In genomic region chr7:27257852-27258204, GRCm38 (mm10) we compare ENCODE assay signal across 8 mouse cellular contexts. TPM values are rescaled to one million over a fixed set of nuclear protein-coding genes. Genes with fewer than 3 reads are reported as not detected.
DNase-seq lines count a peak whose midpoint lies in the region; ATAC-seq lines count a peak whose summit lies in the region.

No protein-coding gene starts in this region.

- H3K27ac ChIP-seq in kidney, embryonic 16.5 days (ENCODE audit: low read length), result peak overlapping the region; percentile 55; the same call in 1 of the 2 replicates
- H3K27ac ChIP-seq in intestine, embryonic 16.5 days (ENCODE audit: low read length), result peak overlapping the region; percentile 60; the same call in 1 of the 2 replicates
- H3K27ac ChIP-seq in neural tube, embryonic 14.5 days (ENCODE audit: low read depth, low read length), result peak overlapping the region; percentile 94

- H3K4me1 ChIP-seq in kidney, embryonic 16.5 days (ENCODE audit: insufficient read depth, low read length), result peaks cover 30% of the 10 kb centered on the region
- H3K4me1 ChIP-seq in intestine, embryonic 16.5 days (ENCODE audit: control insufficient read depth, insufficient read depth, low read length), result peaks cover 27% of the 10 kb centered on the region
- H3K4me1 ChIP-seq in neural tube, embryonic 14.5 days (ENCODE audit: control insufficient read depth, insufficient read depth, low read length), result peaks cover 21% of the 10 kb centered on the region

- 0% methylated on average over 4 of the region's 6 CpGs for WGBS in kidney, embryonic 16.5 days
- WGBS in intestine, embryonic 16.5 days, result 8% methylated on average over 6 of the region's 6 CpGs
- WGBS in neural tube, embryonic 14.5 days, result 0% methylated on average over 4 of the region's 6 CpGs

- no peaks in the 10 kb centered on the region for H3K27me3 ChIP-seq in kidney, embryonic 16.5 days (ENCODE audit: insufficient read depth, low read length)
- H3K27me3 ChIP-seq in intestine, embryonic 16.5 days (replicated peaks; ENCODE audit: control insufficient read depth, insufficient read depth, low read length), result no peaks in the 10 kb centered on the region
- no peaks in the 10 kb centered on the region for H3K27me3 ChIP-seq in neural tube, embryonic 14.5 days (ENCODE audit: control insufficient read depth, insufficient read depth, low read length)

- H3K9me3 ChIP-seq in kidney, embryonic 16.5 days (ENCODE audit: low read length), result no peaks in the 10 kb centered on the region
- no peaks in the 10 kb centered on the region for H3K9me3 ChIP-seq in intestine, embryonic 16.5 days (ENCODE audit: control insufficient read depth, low read length)
- H3K9me3 ChIP-seq in neural tube, embryonic 14.5 days (ENCODE audit: control insufficient read depth, low read length), result no peaks in the 10 kb centered on the region

- intact Hi-C loops in left cerebral cortex, postnatal 14 days (cut with DNase I), result loop anchor here (2.0 kb wide), 1 partner anchor 25 kb away; the partner anchor contains the start of gene Coq8b

- peak overlapping the region; percentile 89 for H3K4me2 ChIP-seq in kidney, embryonic 16.5 days (replicated peaks; ENCODE audit: low read depth, low read length)
- H3K4me2 ChIP-seq in intestine, embryonic 16.5 days (ENCODE audit: low read depth, low read length), result peak overlapping the region; percentile 92
- H3K4me2 ChIP-seq in neural tube, embryonic 14.5 days (ENCODE audit: low read depth, low read length), result peak overlapping the region; percentile 96

- peaks cover 3% of the 10 kb centered on the region; the same call in 1 of the 2 replicates for H3K36me3 ChIP-seq in kidney, embryonic 16.5 days (ENCODE audit: insufficient read depth, low read length)
- H3K36me3 ChIP-seq in intestine, embryonic 16.5 days (ENCODE audit: control insufficient read depth, insufficient read depth, low read length), result no peaks in the 10 kb centered on the region
- H3K36me3 ChIP-seq in neural tube, embryonic 14.5 days (ENCODE audit: control insufficient read depth, insufficient read depth, low read length), result peaks cover 6% of the 10 kb centered on the region; the same call in 1 of the 2 replicates

- H3K9ac ChIP-seq in kidney, embryonic 16.5 days (replicated peaks; ENCODE audit: low read length), result peak overlapping the region; percentile 65
- peak overlapping the region; percentile 86; the same call in 1 of the 2 replicates for H3K9ac ChIP-seq in intestine, embryonic 16.5 days (ENCODE audit: low read depth, low read length)
- H3K9ac ChIP-seq in neural tube, embryonic 14.5 days (replicated peaks; ENCODE audit: low read depth, low read length), result 0 out of 2 replicates have a peak overlapping the region, but pooled peaks have one; percentile 90

- peak; percentile 0; the same call in 1 of the 2 replicates for ATAC-seq in kidney, embryonic 16.5 days (ENCODE audit: low FRiP score, low TSS enrichment)
- ATAC-seq in intestine, embryonic 16.5 days, result peak; percentile 0; the same call in 1 of the 2 replicates
- ATAC-seq in neural tube, embryonic 14.5 days (ENCODE audit: low read depth), result no peak; the same call in 1 of the 2 replicates

- H3K4me3 ChIP-seq in kidney, embryonic 16.5 days (ENCODE audit: low read length), result peak overlapping the region; percentile 78
- H3K4me3 ChIP-seq in intestine, embryonic 16.5 days (ENCODE audit: low read length), result peak overlapping the region; percentile 75
- H3K4me3 ChIP-seq in neural tube, embryonic 14.5 days (ENCODE audit: low read depth, low read length), result peak overlapping the region; percentile 79

- no peak for DNase-seq in kidney, postnatal 36 days
- DNase-seq in embryo, embryonic 9.5 days (ENCODE audit: extremely low spot score), result peak; percentile 37
- DNase-seq in left cerebral cortex, postnatal 14 days (ENCODE audit: low spot score in 2 of 2), result no peak
- no peak for DNase-seq in right cerebral cortex, postnatal 36 days (ENCODE audit: low spot score in 2 of 2)
- DNase-seq in kidney, adult 18-20 months, result no peak

RNA-seq across cellular contexts. Expression of gene Numbl, which starts 0.4 kb away (rescaled TPM):
- polyA plus RNA-seq in kidney, embryonic 16.5 days (2015; fragmentation: Nextera tagmentation; extraction: Ambion mirVana), result 13.5 and 16.4 TPM in 2 replicates
- polyA plus RNA-seq in intestine, embryonic 16.5 days (2015; fragmentation: Nextera tagmentation; extraction: Ambion mirVana), result 9.1 and 10.8 TPM in 2 replicates
- polyA plus RNA-seq in neural tube, embryonic 14.5 days (2014; fragmentation: Nextera tagmentation; extraction: Ambion mirVana), result 22.6 and 27.9 TPM in 2 replicates
- 100 to 1,000 TPM; 134 to 139 TPM for total RNA-seq in left cerebral cortex, postnatal 14 days (2021)

RNA-seq across cellular contexts. Expression of gene Coq8b, which starts 25.0 kb away (rescaled TPM):
- 26.4 and 28.6 TPM in 2 replicates for polyA plus RNA-seq in kidney, embryonic 16.5 days (2015; fragmentation: Nextera tagmentation; extraction: Ambion mirVana)
- 25.5 and 26.3 TPM in 2 replicates for polyA plus RNA-seq in intestine, embryonic 16.5 days (2015; fragmentation: Nextera tagmentation; extraction: Ambion mirVana)
- polyA plus RNA-seq in neural tube, embryonic 14.5 days (2014; fragmentation: Nextera tagmentation; extraction: Ambion mirVana), result 16.7 and 20.9 TPM in 2 replicates
- total RNA-seq in left cerebral cortex, postnatal 14 days (2021), result 10 to 100 TPM; 31.2 to 34.8 TPM

RNA-seq across cellular contexts. Expression of gene Itpkc, which starts 29.4 kb away (rescaled TPM):
- polyA plus RNA-seq in kidney, embryonic 16.5 days (2015; fragmentation: Nextera tagmentation; extraction: Ambion mirVana), result 5.5 and 6.4 TPM in 2 replicates
- polyA plus RNA-seq in intestine, embryonic 16.5 days (2015; fragmentation: Nextera tagmentation; extraction: Ambion mirVana), result 8.3 and 9.5 TPM in 2 replicates
- 6.6 and 7.2 TPM in 2 replicates for polyA plus RNA-seq in neural tube, embryonic 14.5 days (2014; fragmentation: Nextera tagmentation; extraction: Ambion mirVana)
- total RNA-seq in left cerebral cortex, postnatal 14 days (2021), result 1 to 10 TPM; 7.3 to 8.0 TPM
